Mouse (Mus musculus) embryonic facial prominence, embryonic 11.5 days (tissue): ENCODE results near the gene Sall4. TPM values are rescaled to one million over a fixed set of nuclear protein-coding genes. Genes with fewer than 3 reads are reported as not detected.

ENCODE experiments used
- ATAC-seq: fragments of 200-750 bp; cut with Nextera tagmentation; replicated peaks from 2 replicates; pipeline ENCODE4 v1.8.0; 2017; ENCODE audit warnings: low read depth; ENCODE audit not compliant: insufficient number of reproducible peaks, low FRiP score, low TSS enrichment
- DNase-seq: peaks from one replicate; pipeline ENCODE4 v3.0.0-alpha.2; 2015; ENCODE audit warnings: low spot score
- H3K27ac ChIP-seq: fragments of 300-500 bp; sonication (generic); replicated peaks from 2 replicates; pipeline ENCODE4 v1.5.1; 2014; ENCODE audit warnings: mild to moderate bottlenecking, low read depth, low read length, control low read depth
- H3K27me3 ChIP-seq: fragments of 300-500 bp; sonication (generic); 2 replicates; pipeline ENCODE4 v1.6.1; 2014; ENCODE audit warnings: mild to moderate bottlenecking, low read length, moderate library complexity, mixed read lengths; ENCODE audit not compliant: control insufficient read depth, insufficient read depth
- H3K36me3 ChIP-seq: fragments of 300-500 bp; sonication (generic); replicated peaks from 2 replicates; pipeline ENCODE4 v1.6.1; 2014; ENCODE audit warnings: low read depth, mild to moderate bottlenecking, low read length, moderate library complexity, mixed read lengths; ENCODE audit not compliant: control insufficient read depth, insufficient read depth
- H3K4me1 ChIP-seq: fragments of 300-500 bp; sonication (generic); 2 replicates; pipeline ENCODE4 v1.6.1; 2014; ENCODE audit warnings: low read length, mixed read lengths; ENCODE audit not compliant: control insufficient read depth, insufficient read depth
- H3K4me2 ChIP-seq: fragments of 300-500 bp; sonication (generic); 2 replicates; pipeline ENCODE4 v1.6.1; 2014; ENCODE audit warnings: low read depth, mild to moderate bottlenecking, control low read depth, low read length, moderate library complexity
- H3K4me3 ChIP-seq: fragments of 300-500 bp; sonication (generic); 2 replicates; pipeline ENCODE4 v1.5.1; 2014; ENCODE audit warnings: low read depth, low read length, control low read depth
- H3K9ac ChIP-seq: fragments of 300-500 bp; sonication (generic); replicated peaks from 2 replicates; pipeline ENCODE4 v1.6.1; 2014; ENCODE audit warnings: mild to moderate bottlenecking, control low read depth, low read length
- H3K9me3 ChIP-seq: fragments of 300-500 bp; sonication (generic); replicated peaks from 2 replicates; pipeline ENCODE4 v1.6.1; 2016; ENCODE audit warnings: mild to moderate bottlenecking, low read length, inconsistent platforms, mixed read lengths; ENCODE audit not compliant: control insufficient read depth
- WGBS: fragments of 180-500 bp; shearing (Covaris S2); extraction: QIAGEN DNeasy Blood & Tissue Kit; methylation state at CpG from one replicate; pipeline ENCODE4 v1.1.7; 2014; 5-methylcytosine and 5-hydroxymethylcytosine counted together
- polyA plus RNA-seq: library from polyadenylated mRNA; unstranded; fragments of >200 nt; fragmentation: Nextera tagmentation; extraction: Ambion mirVana; gene quantifications from 2 replicates; pipeline ENCODE4 v1.2.1, GENCODE M21; 2014

The Sall4 gene
- 12.3 and 13.3 TPM in 2 replicates for polyA plus RNA-seq

DNA sequence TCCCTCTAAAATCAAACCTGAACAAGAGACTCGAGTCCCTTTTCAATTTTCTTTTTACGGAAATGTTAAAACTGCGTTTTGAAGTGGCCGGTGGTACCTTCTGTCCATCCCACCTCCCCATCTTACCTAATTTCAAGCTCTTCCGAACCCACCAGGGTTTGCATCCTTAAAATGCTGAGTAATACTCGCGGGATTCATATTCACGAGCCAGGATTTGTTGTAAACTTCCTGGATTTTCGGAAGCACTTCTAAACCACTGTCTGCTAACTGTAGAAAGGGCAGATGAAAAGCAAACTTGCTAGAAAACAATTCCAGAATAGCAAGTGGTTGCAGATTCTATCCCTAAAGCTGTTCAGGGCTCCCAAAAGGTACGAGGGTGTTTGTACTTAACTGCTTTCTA is at the start of gene Sall4:
Gene Sall4, minus strand, starts transcription at position 362 of the 400 bp plus-strand sequence.
- ATAC-seq (no peak), DNase-seq (no peak)
- H3K27me3 ChIP-seq: peaks cover 2% of the 10 kb centered on the region; the same call in 1 of the 2 replicates
- H3K9ac ChIP-seq: peak within 1 kb of the TSS; percentile 74
- H3K4me3 ChIP-seq: peak within 1 kb of the TSS; percentile 67
- H3K4me2 ChIP-seq: peak within 1 kb of the TSS; percentile 93
- H3K27ac ChIP-seq: peak within 1 kb of the TSS; percentile 0; the same call in 1 of the 2 replicates
- no peaks in the 10 kb centered on the region for H3K9me3 ChIP-seq
- no peaks in the 10 kb centered on the region for H3K4me1 ChIP-seq
- H3K36me3 ChIP-seq: no peaks in the 10 kb centered on the region
- WGBS: 13% methylated on average over 10 of the region's 10 CpGs

DNA sequence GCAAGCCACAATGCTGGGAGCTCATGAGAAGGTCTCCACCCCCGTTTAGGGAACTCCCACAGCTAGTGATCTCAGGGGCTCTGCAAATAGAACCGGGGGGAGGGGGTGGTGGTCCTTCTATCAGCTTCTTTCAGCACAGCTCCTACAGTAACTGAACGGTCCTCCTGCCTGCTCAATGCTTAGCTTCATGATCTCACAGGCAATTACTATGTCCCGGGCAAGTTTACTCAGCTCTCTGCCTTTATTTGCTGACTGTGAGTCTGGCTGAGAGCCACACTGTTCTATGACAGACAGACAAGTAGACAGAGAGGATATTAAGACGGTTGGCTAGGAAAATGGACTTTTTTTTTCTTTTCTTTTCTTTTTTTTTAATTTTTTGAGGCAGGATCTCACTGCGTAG is 45.5 kb upstream of the Sall4 start:
- Histone ChIP-seq H3K27me3 (no peaks in the 10 kb centered on the region), H3K36me3 (no peaks in the 10 kb centered on the region), H3K4me2 (no peak overlapping the region), H3K27ac (no peak overlapping the region), H3K4me3 (no peak overlapping the region), H3K9me3 (no peaks in the 10 kb centered on the region), H3K9ac (no peak overlapping the region), H3K4me1 (no peaks in the 10 kb centered on the region)
- ATAC-seq (no peak), DNase-seq (no peak)
- 47% methylated on average over 6 of the region's 6 CpGs for WGBS

DNA sequence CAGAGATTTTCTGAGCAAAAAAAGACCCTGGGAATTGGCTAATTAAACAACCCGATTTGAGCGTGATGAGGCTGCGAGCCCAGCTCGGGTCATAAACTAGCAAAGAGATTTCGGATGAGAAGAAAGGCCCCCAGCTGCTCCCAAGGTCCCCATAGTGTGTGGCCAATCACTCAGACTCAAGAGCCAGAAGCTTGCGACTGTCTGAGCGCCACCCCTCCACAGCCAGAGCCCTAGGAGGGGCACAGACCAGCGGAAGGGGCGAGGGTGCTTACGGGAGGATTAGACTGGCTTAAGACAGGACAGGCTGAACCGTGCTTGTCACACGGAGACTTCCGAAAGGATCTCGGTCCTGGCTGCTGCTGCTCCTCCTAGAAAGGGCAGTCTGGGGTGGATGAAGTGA is 42.2 kb upstream of the Sall4 start:
- Histone ChIP-seq H3K9me3 (no peaks in the 10 kb centered on the region), H3K27me3 (no peaks in the 10 kb centered on the region), H3K4me1 (no peaks in the 10 kb centered on the region), H3K4me2 (no peak overlapping the region), H3K27ac (no peak overlapping the region), H3K36me3 (no peaks in the 10 kb centered on the region), H3K4me3 (no peak overlapping the region), H3K9ac (no peak overlapping the region)
- WGBS: 10% methylated on average over 14 of the region's 14 CpGs
- DNase-seq (peak; percentile 19), ATAC-seq (no peak)

DNA sequence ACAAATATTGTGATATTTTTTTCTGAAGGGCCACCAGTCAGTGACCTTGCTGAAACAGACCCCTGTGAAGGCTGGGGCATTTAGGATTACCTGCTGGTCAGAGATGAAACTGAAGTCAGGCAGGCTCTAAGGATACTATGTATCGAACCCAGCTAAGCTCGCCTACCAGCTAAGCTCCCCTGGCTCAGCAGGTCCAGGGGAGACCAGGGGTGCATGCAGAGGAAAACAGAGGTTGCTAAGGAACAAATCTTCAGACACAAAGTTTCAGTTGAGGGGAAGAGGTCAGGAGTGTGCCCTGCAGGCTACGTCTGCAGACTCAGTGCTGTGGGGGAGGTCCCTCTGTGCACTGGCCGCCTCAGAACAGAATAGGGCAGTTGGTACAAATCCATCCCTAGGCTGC is 39.9 kb upstream of the Sall4 start:
- 13% methylated on average over 4 of the region's 4 CpGs for WGBS
- Histone ChIP-seq H3K9ac (no peak overlapping the region), H3K27me3 (no peaks in the 10 kb centered on the region)

DNA sequence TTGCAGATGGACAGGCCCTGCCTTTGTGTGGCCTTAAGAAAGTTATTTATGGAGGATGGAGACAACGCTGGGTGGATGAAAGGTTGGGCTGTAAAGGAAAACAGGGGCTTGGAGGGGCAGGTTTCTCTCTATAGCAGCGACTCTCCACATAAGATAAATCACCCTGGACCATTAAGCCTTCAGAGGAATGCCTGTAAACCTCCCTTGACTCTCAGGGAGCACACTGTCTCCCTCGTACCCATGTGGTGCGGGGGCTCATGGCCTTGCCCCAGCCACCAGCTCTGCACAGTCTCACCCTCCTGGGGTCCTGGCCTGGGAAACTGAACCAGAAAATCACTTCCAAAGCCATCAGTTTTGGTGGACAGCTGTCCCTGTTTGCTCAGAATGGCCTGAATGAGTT is 36.1 kb upstream of the Sall4 start:
- H3K36me3 ChIP-seq: no peaks in the 10 kb centered on the region
- H3K27ac ChIP-seq: no peak overlapping the region
- no peaks in the 10 kb centered on the region for H3K4me1 ChIP-seq
- H3K9me3 ChIP-seq: no peaks in the 10 kb centered on the region
- H3K9ac ChIP-seq: no peak overlapping the region
- no peaks in the 10 kb centered on the region for H3K27me3 ChIP-seq
- no peak for ATAC-seq
- no peak overlapping the region for H3K4me3 ChIP-seq
- DNase-seq: no peak
- H3K4me2 ChIP-seq: no peak overlapping the region
- WGBS: 79% methylated on average over 4 of the region's 4 CpGs

More for the DNA sequence above, 39.9 kb upstream of the Sall4 start:
- ATAC-seq (no peak), DNase-seq (peak; percentile 19)
- H3K4me2 ChIP-seq: no peak overlapping the region
- no peaks in the 10 kb centered on the region for H3K36me3 ChIP-seq
- no peaks in the 10 kb centered on the region for H3K4me1 ChIP-seq
- no peak overlapping the region for H3K27ac ChIP-seq
- H3K4me3 ChIP-seq: no peak overlapping the region
- no peaks in the 10 kb centered on the region for H3K9me3 ChIP-seq

DNA sequence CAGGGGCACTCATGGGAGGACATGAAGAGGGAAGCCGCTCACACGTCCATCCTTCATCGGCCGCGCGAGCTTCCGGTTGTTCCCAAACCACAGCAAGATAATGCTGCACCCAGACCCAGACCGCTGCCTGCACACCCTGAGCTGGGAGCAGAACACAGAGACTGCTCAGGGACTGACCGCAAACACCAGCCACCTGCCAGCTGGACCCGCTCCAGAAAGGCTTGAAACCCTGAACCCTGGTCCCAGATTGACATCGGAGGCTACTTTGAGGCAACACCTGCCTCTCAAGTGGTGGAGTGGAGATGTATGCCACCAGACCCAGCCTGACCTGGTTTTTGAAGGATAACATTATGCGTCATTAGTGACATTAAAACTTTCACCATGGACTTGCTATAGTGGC is 31.6 kb upstream of the Sall4 start:
- no peak overlapping the region for H3K4me2 ChIP-seq
- H3K36me3 ChIP-seq: no peaks in the 10 kb centered on the region
- H3K4me1 ChIP-seq: no peaks in the 10 kb centered on the region
- no peak overlapping the region for H3K4me3 ChIP-seq
- H3K9ac ChIP-seq: no peak overlapping the region
- no peaks in the 10 kb centered on the region for H3K9me3 ChIP-seq
- ATAC-seq (no peak), DNase-seq (no peak)
- WGBS: 90% methylated on average over 12 of the region's 12 CpGs
- no peaks in the 10 kb centered on the region for H3K27me3 ChIP-seq
- no peak overlapping the region for H3K27ac ChIP-seq

DNA sequence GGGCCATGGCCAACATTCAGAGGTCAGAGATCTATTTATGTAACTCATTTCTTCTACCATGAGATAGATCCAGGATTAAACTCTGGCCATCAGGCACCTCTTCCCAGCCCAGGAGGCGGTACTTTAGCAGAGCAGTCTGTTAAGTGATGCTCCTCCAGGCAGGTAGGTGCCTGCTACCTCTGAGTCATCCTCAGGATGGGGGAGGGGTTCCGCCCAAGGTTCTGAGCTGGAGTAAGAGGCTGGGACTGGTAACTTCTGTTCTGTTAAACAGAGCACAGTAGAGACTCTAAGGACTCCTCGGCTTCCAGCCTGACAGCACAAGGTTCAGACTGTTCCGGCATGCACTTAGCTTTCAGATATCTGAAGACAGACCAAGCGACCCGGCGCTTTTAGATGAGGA is 31.2 kb upstream of the Sall4 start:
- no peak for DNase-seq
- H3K9ac ChIP-seq: no peak overlapping the region
- no peak overlapping the region for H3K4me2 ChIP-seq
- H3K27me3 ChIP-seq: no peaks in the 10 kb centered on the region
- no peaks in the 10 kb centered on the region for H3K4me1 ChIP-seq
- no peak for ATAC-seq
- H3K9me3 ChIP-seq: no peaks in the 10 kb centered on the region
- WGBS: 83% methylated on average over 7 of the region's 7 CpGs
- no peak overlapping the region for H3K27ac ChIP-seq
- no peaks in the 10 kb centered on the region for H3K36me3 ChIP-seq
- H3K4me3 ChIP-seq: no peak overlapping the region

DNA sequence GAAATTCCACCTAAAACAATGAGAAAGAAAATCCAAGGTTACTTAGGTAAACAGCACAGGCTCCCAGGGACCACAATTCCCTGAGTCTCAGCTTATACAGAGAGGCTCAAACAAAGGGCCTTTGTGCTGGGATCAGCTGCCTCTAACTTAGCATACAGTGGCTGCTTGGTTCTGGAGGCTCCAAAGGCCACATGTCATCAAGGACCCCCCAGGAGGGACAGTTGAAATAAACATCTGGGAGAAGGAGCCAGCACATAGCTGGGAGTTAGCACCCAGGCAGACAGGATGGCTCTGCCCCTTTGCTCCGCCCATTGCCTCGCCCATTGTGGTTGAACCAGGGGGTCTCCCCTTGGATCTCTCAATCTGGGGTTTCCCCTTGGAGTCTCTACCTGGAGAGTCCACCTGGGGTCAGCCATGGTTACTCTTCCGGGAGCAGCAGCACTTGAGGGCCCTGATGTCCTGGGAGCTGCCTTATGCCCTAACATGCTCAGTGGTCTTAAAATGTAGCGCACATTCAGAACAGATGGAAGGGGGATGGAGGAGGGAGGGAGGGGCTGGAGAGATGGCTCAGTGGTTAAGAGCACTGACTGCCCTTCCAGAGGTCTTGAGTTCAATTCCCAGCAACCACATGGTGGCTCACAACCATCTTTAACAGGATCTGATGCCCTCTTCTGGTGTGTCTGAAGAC is 23.5 kb upstream of the Sall4 start:
- H3K36me3 ChIP-seq: no peaks in the 10 kb centered on the region
- ATAC-seq: peak; percentile 74
- H3K4me2 ChIP-seq: no peak overlapping the region
- H3K4me3 ChIP-seq: no peak overlapping the region
- WGBS: 38% methylated on average over 4 of the region's 4 CpGs
- H3K27me3 ChIP-seq: no peaks in the 10 kb centered on the region
- no peaks in the 10 kb centered on the region for H3K9me3 ChIP-seq
- 0 out of 2 replicates have a peak overlapping the region, but pooled peaks have one; percentile 28 for H3K27ac ChIP-seq
- peak; percentile 67 for DNase-seq
- H3K9ac ChIP-seq: no peak overlapping the region; the same call in 1 of the 2 replicates
- no peaks in the 10 kb centered on the region for H3K4me1 ChIP-seq
